Comparison of ENCODE assay signal across 22 mouse cellular contexts in the genomic region with DNA sequence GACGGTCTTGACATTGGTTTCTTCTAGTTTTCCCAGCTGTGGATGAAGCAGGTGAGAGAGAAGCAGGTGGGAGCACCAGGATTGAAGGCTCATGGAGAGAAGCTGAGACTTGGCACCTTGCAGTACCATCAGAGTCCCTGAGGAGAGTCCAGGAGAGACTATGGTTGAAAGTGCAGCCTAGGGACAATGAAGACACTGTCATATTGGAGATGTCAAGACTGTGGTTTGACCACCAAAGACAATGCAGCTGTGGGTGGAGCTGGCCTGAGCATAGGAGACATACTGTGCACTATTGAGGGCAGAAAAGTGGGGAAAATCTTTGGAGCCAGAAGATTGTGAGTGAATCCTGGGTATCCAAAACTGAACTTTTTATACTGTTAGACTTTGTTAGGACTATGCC. TPM values are rescaled to one million over a fixed set of nuclear protein-coding genes. Genes with fewer than 3 reads are reported as not detected.
DNase-seq lines count a peak whose midpoint lies in the region; ATAC-seq and TF ChIP-seq lines count a peak whose summit lies in the region.
"Had no signal": no experiment of that assay in that cellular context is flagged by ENCODE, and none has a peak within 500 bp of the region (broad histone marks: within the 10 kb centered on the region; RNA-seq: fewer than 3 reads in every experiment).

No protein-coding gene starts in this region.

- no peaks in the 10 kb centered on the region for H3K9me3 ChIP-seq in heart, embryonic 10.5 days
- no peaks in the 10 kb centered on the region for H3K9me3 ChIP-seq in heart, embryonic 12.5 days (replicated peaks)
- no peaks in the 10 kb centered on the region for H3K9me3 ChIP-seq in midbrain, embryonic 11.5 days (ENCODE audit: control insufficient read depth, low read length)
- no peaks in the 10 kb centered on the region for H3K9me3 ChIP-seq in midbrain, postnatal 0 days (ENCODE audit: low read length)
- H3K9me3 ChIP-seq: G1E had no signal

- no peak overlapping the region for H3K9ac ChIP-seq in heart, adult 2 months (ENCODE audit: low read depth, low read length)
- H3K9ac ChIP-seq in heart, embryonic 12.5 days, result no peak overlapping the region
- no peak overlapping the region for H3K9ac ChIP-seq in midbrain, embryonic 11.5 days (ENCODE audit: low read length)
- no peak overlapping the region for H3K9ac ChIP-seq in midbrain, postnatal 0 days (replicated peaks; ENCODE audit: low read length, poor library complexity, severe bottlenecking)

- TF ChIP-seq POLR2A in heart, adult 2 months (IDR thresholded peaks at IDR 0.05; ENCODE audit: insufficient read depth, low read depth, low read length), result no peak

- H3K27me3 ChIP-seq in heart, adult 2 months (ENCODE audit: control insufficient read depth, insufficient read depth, low read length), result no peaks in the 10 kb centered on the region
- H3K27me3 ChIP-seq in heart, embryonic 10.5 days (ENCODE audit: insufficient read depth, poor library complexity, severe bottlenecking), result no peaks in the 10 kb centered on the region
- no peaks in the 10 kb centered on the region for H3K27me3 ChIP-seq in heart, embryonic 12.5 days (replicated peaks)
- H3K27me3 ChIP-seq in midbrain, embryonic 11.5 days (ENCODE audit: control insufficient read depth, insufficient read depth, low read length), result no peaks in the 10 kb centered on the region
- H3K27me3 ChIP-seq in midbrain, postnatal 0 days (ENCODE audit: insufficient read depth, low read length), result no peaks in the 10 kb centered on the region
- H3K27me3 ChIP-seq: Patski had no signal

- no peak for TF ChIP-seq CTCF in heart, adult 2 months (IDR thresholded peaks at IDR 0.05)
- no peak for TF ChIP-seq CTCF in midbrain, postnatal 0 days (IDR thresholded peaks at IDR 0.05)

- TF ChIP-seq EP300 in heart, adult 2 months (IDR thresholded peaks at IDR 0.05; ENCODE audit: insufficient read depth, low read depth, low read length), result no peak

- H3K27ac ChIP-seq in heart, adult 2 months, result no peak overlapping the region
- no peak overlapping the region for H3K27ac ChIP-seq in heart, embryonic 10.5 days
- no peak overlapping the region for H3K27ac ChIP-seq in heart, embryonic 12.5 days (ENCODE audit: poor library complexity, severe bottlenecking)
- H3K27ac ChIP-seq in midbrain, embryonic 11.5 days (ENCODE audit: low read depth, low read length), result no peak overlapping the region
- H3K27ac ChIP-seq in midbrain, postnatal 0 days (ENCODE audit: low read depth, low read length), result no peak overlapping the region

- H3K4me3 ChIP-seq in heart, adult 2 months, result no peak overlapping the region
- H3K4me3 ChIP-seq in heart, embryonic 10.5 days, result no peak overlapping the region
- H3K4me3 ChIP-seq in heart, embryonic 12.5 days, result no peak overlapping the region
- no peak overlapping the region for H3K4me3 ChIP-seq in midbrain, embryonic 11.5 days (ENCODE audit: low read depth, low read length)
- no peak overlapping the region for H3K4me3 ChIP-seq in midbrain, postnatal 0 days (ENCODE audit: low read depth, low read length)

- no peak for DNase-seq in cerebellum, postnatal 25 days
- peak; percentile 72 for DNase-seq in heart, adult 11 months
- DNase-seq in heart, adult 2 months, result no peak
- DNase-seq in heart, embryonic 10.5 days (ENCODE audit: low spot score), result peak; percentile 57
- DNase-seq in midbrain, embryonic 11.5 days (ENCODE audit: low spot score, missing footprints), result peak; percentile 21
- DNase-seq in midbrain, postnatal 0 days (ENCODE audit: low spot score), result no peak
- DNase-seq: adrenal gland, adult 2 months; adrenal gland, adult 8-10 months; adrenal gland, postnatal 10 days; adrenal gland, postnatal 14 days; adrenal gland, postnatal 25 days; adrenal gland, postnatal 36 days; B cell, adult 2 months; cerebellum, adult 11 months; cerebellum, adult 11-12 months; cerebellum, adult 18-20 months had no signal

- intact Hi-C loops in heart, adult 2 months (cut with DNase I), result no loop called here

- no peaks in the 10 kb centered on the region for H3K4me1 ChIP-seq in heart, adult 2 months (ENCODE audit: control insufficient read depth, insufficient read depth, low read length)
- H3K4me1 ChIP-seq in heart, embryonic 10.5 days, result no peaks in the 10 kb centered on the region
- H3K4me1 ChIP-seq in heart, embryonic 12.5 days (replicated peaks), result no peaks in the 10 kb centered on the region
- H3K4me1 ChIP-seq in midbrain, embryonic 11.5 days (ENCODE audit: control insufficient read depth, insufficient read depth, low read length), result no peaks in the 10 kb centered on the region
- H3K4me1 ChIP-seq in midbrain, postnatal 0 days (ENCODE audit: insufficient read depth, low read length), result no peaks in the 10 kb centered on the region

- no peak overlapping the region for H3K4me2 ChIP-seq in heart, embryonic 12.5 days
- H3K4me2 ChIP-seq in midbrain, embryonic 11.5 days, result no peak overlapping the region
- H3K4me2 ChIP-seq in midbrain, postnatal 0 days (ENCODE audit: low read depth, low read length, poor library complexity, severe bottlenecking), result no peak overlapping the region

- WGBS in heart, adult 2 months, result 65% methylated on average over 1 of the region's 1 CpGs
- WGBS in heart, embryonic 10.5 days, result 70% methylated on average over 1 of the region's 1 CpGs
- WGBS in heart, embryonic 12.5 days, result 86% methylated on average over 1 of the region's 1 CpGs
- WGBS in midbrain, embryonic 11.5 days, result 86% methylated on average over 1 of the region's 1 CpGs
- 68% methylated on average over 1 of the region's 1 CpGs for WGBS in midbrain, postnatal 0 days

- peak; percentile 10; the same call in 1 of the 2 replicates for ATAC-seq in cerebellum, adult (ENCODE audit: insufficient number of reproducible peaks, low FRiP score, low TSS enrichment)
- ATAC-seq in heart, embryonic 12.5 days (ENCODE audit: insufficient number of reproducible peaks, low FRiP score), result no peak
- no peak for ATAC-seq in midbrain, embryonic 11.5 days (ENCODE audit: low FRiP score)
- ATAC-seq in midbrain, postnatal 0 days (ENCODE audit: low FRiP score), result no peak
- ATAC-seq: activated CD4-positive, CD25-positive, alpha-beta regulatory T cell, adult 4 months; CD4-positive, CD25-positive, alpha-beta regulatory T cell, adult 4 months; Patski had no signal

- no peaks in the 10 kb centered on the region for H3K36me3 ChIP-seq in heart, adult 2 months (ENCODE audit: control insufficient read depth, insufficient read depth, low read length)
- H3K36me3 ChIP-seq in heart, embryonic 10.5 days, result no peaks in the 10 kb centered on the region
- no peaks in the 10 kb centered on the region for H3K36me3 ChIP-seq in heart, embryonic 12.5 days
- H3K36me3 ChIP-seq in midbrain, embryonic 11.5 days (ENCODE audit: control insufficient read depth, insufficient read depth, low read length), result no peaks in the 10 kb centered on the region
- H3K36me3 ChIP-seq in midbrain, postnatal 0 days (ENCODE audit: insufficient read depth, low read length), result no peaks in the 10 kb centered on the region
- H3K36me3 ChIP-seq: G1E had no signal

- H3K79me2 ChIP-seq in heart, adult 2 months (replicated peaks; ENCODE audit: control insufficient read depth, insufficient read depth, low read length), result no peaks in the 10 kb centered on the region

RNA-seq across cellular contexts. Expression of gene Frrs1, which starts 8.9 kb away (rescaled TPM):
- total RNA-seq in heart, adult 2 months (2021), result 1 to 10 TPM; 2.4 to 3.2 TPM
- 3.6 TPM in 2 replicates for polyA plus RNA-seq in heart, adult 2 months (2012; rRNA removed)
- 24.8 and 32.7 TPM in 2 replicates for polyA plus RNA-seq in heart, embryonic 10.5 days (2016; fragmentation: Nextera tagmentation; extraction: Ambion mirVana)
- polyA plus RNA-seq in heart, embryonic 12.5 days (2016; fragmentation: Nextera tagmentation; extraction: Ambion mirVana), result 22.5 and 24.0 TPM in 2 replicates
- polyA plus RNA-seq in midbrain, embryonic 11.5 days (2014; fragmentation: Nextera tagmentation; extraction: Ambion mirVana), result 7.8 and 8.5 TPM in 2 replicates
- total RNA-seq in midbrain, postnatal 0 days (2014; rRNA removed), result 3.8 and 7.3 TPM in 2 replicates
- polyA plus RNA-seq in midbrain, postnatal 0 days (2015; fragmentation: Nextera tagmentation; extraction: Ambion mirVana), result 5.6 and 7.0 TPM in 2 replicates

RNA-seq across cellular contexts. Expression of gene Agl, which starts 42.4 kb away (rescaled TPM):
- 100 to 1,000 TPM; 173 to 200 TPM for total RNA-seq in heart, adult 2 months (2021)
- polyA plus RNA-seq in heart, adult 2 months (2012; rRNA removed), result 41.1 and 99.5 TPM in 2 replicates
- 30.7 and 47.2 TPM in 2 replicates for polyA plus RNA-seq in heart, embryonic 10.5 days (2016; fragmentation: Nextera tagmentation; extraction: Ambion mirVana)
- polyA plus RNA-seq in heart, embryonic 12.5 days (2016; fragmentation: Nextera tagmentation; extraction: Ambion mirVana), result 50.3 and 52.7 TPM in 2 replicates
- 11.3 and 14.1 TPM in 2 replicates for polyA plus RNA-seq in midbrain, embryonic 11.5 days (2014; fragmentation: Nextera tagmentation; extraction: Ambion mirVana)
- total RNA-seq in midbrain, postnatal 0 days (2014; rRNA removed), result 18.9 and 19.6 TPM in 2 replicates
- 8.9 and 12.5 TPM in 2 replicates for polyA plus RNA-seq in midbrain, postnatal 0 days (2015; fragmentation: Nextera tagmentation; extraction: Ambion mirVana)

Comparison
In these comparisons a context has a peak if more than half of its experiments do, and no peak if none do; other contexts are left out.
1. DNase-seq: peak in heart, adult 11 months (single experiment), heart, embryonic 10.5 days (single experiment) and midbrain, embryonic 11.5 days (single experiment); none in cerebellum, postnatal 25 days (0 of 2), heart, adult 2 months (0 of 2) and midbrain, postnatal 0 days (single experiment).